Mouse (Mus musculus) brain, embryonic 14.5 days (tissue): Measurements from ENCODE around the gene Dld. TPM values are rescaled to one million over a fixed set of nuclear protein-coding genes. Genes with fewer than 3 reads are reported as not detected.
A peak's percentile ranks its signal among the peaks of the same experiment; 100 is the strongest.

Experiments used
- DNase-seq: peaks from one replicate; pipeline ENCODE4 v3.0.0-alpha.2; 2011; ENCODE audit warnings: low read depth
- CTCF ChIP-seq: fragments of 200-500 bp; IDR thresholded peaks from 2 replicates; pipeline ENCODE4 v1.5.1; 2012; ENCODE audit warnings: inconsistent platforms, mild to moderate bottlenecking, moderate library complexity, borderline replicate concordance; ENCODE audit not compliant: insufficient read depth, insufficient read length; ENCODE audit errors: extremely low read depth
- POLR2A ChIP-seq: fragments of 200-500 bp; IDR thresholded peaks from 2 replicates; pipeline ENCODE4 v1.6.1; 2012; ENCODE audit warnings: mild to moderate bottlenecking, inconsistent platforms, borderline replicate concordance; ENCODE audit not compliant: poor library complexity, insufficient read depth, insufficient read length, severe bottlenecking; ENCODE audit errors: extremely low read depth
- polyA plus RNA-seq: library from polyadenylated mRNA; depleted of rRNA; stranded (reverse); fragments of >200 nt; gene quantifications from 2 replicates; pipeline ENCODE4 v1.2.3, GENCODE M21; 2012

The Dld gene
- polyA plus RNA-seq, 1 experiment, result 62.7 TPM

DNA sequence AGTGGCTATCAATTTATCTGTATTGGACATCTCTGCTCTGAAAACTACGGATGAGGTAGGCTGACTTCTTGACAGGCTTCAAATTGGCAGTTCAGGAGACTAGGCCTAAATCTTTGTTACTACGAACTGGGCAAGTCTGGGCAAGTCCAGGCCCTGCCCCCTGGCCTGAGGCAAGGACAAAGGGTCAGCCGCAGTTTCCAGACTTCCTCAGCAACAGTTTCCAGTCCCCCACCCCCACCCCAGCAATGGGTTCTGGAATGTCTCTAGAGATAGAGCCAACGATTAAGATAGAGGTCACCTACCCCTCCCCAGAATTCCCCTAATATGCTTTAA lies 24.0 kb upstream of the Dld start:
- no peak for DNase-seq
- TF ChIP-seq POLR2A (no peak), CTCF (no peak)

DNA sequence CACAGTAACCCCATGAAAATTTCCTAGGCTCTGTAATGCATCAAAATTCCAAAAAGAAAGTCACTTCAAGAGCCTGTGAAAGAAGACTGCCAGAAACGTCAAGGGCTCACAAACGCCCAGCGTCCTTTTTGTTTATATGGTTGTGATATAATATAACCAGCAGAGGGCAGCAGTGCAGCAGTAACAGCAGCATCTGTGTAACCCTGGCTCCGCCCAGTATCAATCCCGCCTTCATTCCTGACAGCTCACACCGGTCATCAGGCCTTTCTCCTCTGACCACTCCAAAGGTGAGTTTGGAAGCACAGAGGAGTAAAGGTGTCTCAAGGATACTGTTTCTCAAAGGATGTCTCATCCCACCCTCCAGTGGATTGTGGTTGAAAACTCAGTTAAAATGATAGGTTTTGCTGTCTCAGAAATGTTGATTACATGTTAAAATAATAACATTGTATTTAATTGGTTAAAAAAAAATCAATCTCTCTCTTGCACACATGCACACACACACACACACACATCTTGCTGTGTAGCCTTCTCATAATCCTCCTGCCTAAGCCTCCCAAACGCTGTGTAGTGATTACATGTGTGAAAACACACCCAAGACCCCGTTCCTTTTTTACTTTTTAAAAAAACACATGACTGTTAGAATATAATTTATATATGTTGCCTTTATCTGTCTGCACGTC lies 23.5 kb upstream of the Dld start:
- DNase-seq, result peak; percentile 89
- no peak for TF ChIP-seq POLR2A
- TF ChIP-seq CTCF, result peak; percentile 80; the same call in 1 of the 2 replicates

DNA sequence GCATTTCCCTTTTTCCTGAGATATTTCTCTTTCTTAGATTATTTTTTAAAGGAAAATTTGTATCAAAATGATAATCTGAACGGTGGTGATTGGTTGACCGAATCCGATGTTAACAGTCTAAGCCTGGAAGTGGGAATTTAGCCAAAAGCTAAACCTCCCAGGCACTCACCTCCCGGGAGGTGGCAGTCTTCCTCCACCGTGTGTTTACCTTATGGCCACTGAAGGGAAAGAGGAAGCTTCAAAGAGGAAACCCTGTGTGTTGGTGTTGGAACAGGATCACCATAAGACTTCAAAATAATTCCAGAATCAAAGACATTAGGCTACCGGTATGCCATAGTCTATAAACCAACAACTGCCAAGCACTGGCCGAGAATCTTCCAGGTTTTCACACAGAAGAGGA lies 18.4 kb upstream of the Dld start:
- DNase-seq, result no peak
- no peak for TF ChIP-seq CTCF
- no peak for TF ChIP-seq POLR2A

DNA sequence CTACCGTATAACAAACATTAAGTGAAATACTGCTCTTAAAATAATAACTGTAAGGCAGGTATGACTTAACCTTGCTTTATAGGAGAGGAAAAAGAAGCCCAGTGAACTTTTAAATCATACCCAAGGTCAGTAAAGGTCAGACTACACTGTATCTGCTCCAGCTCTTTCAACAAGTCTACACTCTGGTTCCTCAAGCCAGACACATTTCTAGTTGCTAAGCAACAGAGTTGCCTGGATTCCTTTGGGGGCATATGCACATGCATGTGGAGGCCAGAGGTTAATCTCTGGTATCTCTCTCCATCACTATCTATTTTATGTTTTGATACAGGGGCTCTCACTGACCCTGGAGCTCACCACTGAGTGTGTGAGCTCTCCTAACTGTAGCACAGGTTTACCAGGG lies 17.9 kb upstream of the Dld start:
- DNase-seq, result no peak
- no peak for TF ChIP-seq CTCF
- TF ChIP-seq POLR2A, result no peak

DNA sequence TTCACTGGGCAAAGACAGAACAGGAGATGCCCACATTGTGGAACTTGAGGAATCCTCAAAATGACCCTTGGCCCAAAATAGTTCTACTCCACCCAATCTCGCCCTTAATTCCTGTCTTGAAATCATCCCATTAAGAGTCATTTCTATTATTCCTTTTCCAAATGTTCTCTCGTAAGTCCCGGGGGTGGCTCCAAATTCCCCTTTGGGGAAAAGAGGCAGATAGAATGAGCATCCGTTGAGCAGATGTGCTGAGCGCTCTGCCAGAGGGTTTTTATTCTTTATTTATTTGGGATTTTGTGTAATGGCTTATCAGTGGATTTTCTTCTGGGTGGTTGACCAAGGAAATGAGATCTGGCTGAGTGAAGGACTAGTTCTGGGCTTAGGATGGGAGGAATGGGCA lies 16.5 kb upstream of the Dld start:
- TF ChIP-seq POLR2A (no peak), CTCF (no peak)
- DNase-seq, result no peak

DNA sequence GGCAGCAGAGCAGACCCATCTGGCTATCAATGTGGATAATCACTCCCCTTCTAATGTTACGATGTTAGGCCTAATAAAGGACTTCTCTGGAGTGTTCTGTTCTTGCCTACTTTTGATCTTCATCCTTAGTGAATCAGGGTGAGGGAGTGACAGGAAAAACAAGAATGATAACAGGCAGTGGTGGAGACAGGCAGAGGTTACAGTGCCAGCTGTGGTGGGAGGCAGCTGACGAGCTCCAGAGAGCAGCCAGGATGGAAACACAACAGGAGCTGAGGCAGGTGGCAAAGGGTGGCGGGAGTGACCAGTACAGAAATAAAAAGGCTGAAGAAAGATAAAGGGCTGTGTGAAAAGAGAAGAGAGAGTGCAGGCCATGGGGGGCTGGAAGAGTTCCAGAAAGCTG lies 15.2 kb upstream of the Dld start:
- peak; percentile 16 for DNase-seq
- TF ChIP-seq POLR2A, result no peak

DNA sequence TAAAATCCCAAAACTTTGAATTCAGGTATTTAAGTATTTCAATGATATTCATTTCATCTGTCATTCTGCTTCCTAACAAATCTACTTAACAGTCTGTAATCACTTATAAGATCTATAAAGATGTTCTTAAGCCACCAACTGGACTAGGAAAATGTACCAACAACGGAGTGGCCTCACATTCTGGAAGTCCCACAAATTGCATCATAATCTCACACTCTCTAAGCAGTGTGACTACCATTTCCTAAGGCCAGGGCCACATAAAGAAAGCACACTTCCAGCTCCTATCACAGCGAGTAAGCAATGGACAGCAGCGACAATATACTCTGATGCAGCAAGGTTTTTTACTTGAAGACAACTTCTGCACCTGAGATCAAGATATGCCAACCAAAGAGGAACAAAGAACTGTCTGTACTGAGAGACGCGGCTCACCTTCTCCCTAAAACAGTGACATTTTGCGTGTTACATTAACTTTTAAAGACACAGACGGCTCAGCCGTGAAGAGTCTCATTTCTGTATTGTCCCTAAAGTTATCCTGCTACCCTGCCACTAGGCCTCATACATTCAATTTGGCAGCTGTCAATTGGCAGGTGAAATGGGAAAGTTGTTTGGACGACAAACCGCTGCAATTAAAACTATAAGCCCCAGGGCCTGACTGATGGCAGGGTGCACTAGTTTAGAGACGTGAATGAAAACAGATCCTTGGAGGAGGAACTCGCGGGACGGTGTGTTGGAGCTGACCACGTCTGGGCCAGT lies 886 bp downstream of the Dld start:
- DNase-seq, result no peak
- no peak for TF ChIP-seq CTCF
- TF ChIP-seq POLR2A, result no peak

DNA sequence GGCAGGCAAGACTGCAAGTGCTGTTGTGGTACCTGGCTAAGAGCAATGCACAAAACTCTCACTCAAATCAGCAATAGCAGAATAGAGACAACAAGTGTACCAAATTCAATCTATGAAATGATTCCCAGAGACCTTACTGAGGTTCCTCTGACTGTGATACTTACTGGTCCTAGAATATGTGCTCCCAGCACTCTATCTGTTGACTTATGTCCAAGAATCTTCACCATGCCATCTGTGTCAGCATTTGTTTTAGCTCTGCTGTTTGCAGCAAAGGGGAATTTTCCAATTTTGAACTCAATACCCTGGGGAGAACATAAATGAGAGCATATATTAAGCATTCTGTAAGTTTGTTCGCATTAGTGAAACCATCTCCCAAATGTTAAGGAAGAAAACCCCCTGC lies 18.0 kb downstream of the Dld start:
- DNase-seq, result no peak
- no peak for TF ChIP-seq POLR2A
- no peak for TF ChIP-seq CTCF

DNA sequence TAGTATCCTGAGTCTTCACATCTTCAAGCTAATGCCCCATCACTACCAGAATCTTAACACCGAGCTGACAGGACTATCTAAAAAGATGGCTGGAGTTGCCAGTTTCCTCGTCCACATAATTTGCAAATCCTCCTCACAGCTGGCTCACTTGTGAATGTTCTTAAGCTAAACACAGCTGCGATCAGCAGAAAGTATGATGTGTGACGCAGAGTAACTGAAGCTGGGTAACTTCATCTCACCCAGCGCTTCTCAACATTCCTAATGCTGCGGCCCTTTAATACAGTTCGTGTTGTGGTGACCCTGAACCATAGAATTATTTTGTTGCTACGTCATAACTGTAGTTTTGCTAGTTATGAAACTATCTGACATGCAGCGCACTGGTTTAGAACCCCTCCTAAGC lies 24.1 kb downstream of the Dld start:
- TF ChIP-seq CTCF, result no peak
- no peak for TF ChIP-seq POLR2A
- no peak for DNase-seq

DNA sequence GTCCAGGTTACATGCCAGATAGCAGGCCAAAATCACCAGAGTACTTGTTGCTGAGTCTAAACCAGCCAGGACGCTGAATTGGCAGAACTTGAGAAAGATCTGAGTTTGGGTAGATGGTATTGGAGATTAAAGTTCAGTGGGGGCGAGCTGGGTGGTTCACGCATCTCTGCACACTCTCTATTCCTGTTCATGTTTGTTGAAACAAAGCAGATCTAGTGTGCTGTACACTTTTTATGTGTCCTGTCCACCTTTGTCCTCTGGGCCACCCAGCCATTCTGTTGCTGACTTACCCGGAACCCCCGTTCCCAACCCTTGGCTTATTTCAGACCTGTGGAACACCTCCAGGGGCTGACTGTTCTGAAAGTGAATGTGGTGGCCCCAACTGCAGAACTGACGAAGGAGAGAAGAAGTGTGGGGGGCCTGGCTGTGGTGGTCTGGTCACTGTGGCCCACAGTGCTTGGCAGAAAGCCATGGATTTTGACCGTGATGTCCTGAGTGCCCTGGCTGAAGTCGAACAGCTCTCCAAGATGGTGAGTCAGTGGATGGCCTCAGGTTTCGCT lies 28.0 kb downstream of the Dld start:
- no peak for DNase-seq
- TF ChIP-seq CTCF (no peak), POLR2A (no peak)

DNA sequence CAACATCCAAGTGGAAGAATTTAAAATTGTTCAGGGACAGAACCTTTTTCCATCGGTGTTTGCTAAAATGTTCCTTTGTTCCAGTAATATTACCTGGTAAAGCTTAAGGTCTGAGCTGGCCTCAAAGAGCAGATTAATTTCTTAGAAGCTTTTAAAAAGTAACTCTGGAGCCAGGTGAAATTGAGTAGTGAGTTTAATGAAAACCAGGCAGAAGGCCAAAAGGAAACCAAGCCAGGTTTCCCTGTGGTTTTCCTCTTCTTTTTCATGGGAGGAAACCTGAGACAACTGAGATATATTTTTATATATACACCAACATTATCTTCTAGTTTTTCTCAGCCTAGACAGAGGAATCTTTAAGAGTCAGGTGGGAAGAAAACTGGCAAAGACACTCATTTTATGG lies 29.7 kb downstream of the Dld start:
- TF ChIP-seq POLR2A (no peak), CTCF (no peak)
- DNase-seq, result no peak

DNA sequence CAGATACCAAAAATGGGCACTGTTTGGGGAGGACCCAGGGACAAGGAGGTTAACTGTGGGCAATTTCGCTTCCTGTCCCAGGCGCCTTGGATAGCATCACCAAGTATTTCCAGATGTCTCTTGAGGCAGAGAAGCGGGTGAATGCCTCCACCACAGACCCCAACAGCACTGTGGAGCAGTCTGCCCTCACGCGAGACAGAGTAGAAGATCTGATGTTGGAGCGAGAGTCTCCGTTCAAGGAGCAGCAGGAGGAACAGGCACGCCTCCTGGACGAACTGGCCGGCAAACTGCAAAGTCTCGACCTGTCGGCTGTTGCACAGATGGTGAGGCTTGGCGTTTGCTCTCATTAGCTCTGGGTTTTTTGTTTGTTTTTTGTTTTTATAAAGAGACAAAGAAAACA lies 30.4 kb downstream of the Dld start:
- TF ChIP-seq CTCF, result no peak
- no peak for TF ChIP-seq POLR2A
- DNase-seq, result no peak

DNA sequence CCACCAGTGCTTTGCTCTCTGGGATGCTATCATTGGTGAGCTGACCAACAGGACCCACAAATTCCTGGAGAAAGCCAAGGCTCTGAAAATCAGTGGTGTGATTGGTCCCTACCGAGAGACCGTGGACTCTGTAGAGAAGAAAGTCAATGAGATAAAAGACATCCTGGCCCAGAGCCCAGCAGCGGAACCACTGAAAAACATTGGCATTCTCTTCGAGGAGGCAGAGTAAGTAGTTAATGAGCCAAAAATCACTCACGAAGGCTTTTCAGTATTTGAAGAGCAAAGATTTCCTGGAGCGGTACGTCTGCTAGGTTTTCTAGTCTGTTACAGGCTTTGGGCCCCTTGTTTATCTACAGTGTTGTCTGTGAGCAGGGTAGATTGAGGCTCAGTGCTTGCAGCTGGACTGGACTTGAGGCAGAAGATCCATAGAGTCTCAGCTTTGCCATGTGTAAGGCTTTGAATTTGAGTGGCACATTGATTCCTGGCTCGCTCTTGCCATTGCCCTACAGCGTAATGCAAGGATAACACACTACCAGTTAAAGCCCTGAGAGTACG lies 32.8 kb downstream of the Dld start:
- peak; percentile 67 for DNase-seq
- TF ChIP-seq POLR2A (no peak), CTCF (no peak)
